Mouse (Mus musculus): Measurements from ENCODE around the gene Nsg1. TPM values are rescaled to one million over a fixed set of nuclear protein-coding genes. Genes with fewer than 3 reads are reported as not detected.

Gene Nsg1
- polyA plus RNA-seq, 1 experiment: 39.7 TPM

DNA sequence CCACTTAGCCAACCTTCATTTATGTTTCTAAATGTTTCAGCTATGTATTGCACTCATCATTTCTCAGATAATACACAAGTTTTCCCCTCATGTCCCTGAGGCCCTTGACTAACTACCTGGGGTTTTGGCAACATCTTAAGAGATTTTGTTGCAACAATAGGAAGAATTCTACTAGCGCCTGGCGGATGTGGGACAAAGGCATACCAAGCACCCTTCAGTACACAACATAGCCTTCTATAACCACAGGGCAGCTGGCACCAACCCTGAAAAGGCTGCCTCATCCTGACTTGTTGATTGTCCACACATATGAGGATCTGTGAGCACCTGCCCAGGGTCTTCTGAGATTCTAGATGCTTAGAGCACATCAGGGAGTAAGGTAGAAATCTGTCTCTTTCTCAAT lies 65.4 kb downstream of the Nsg1 start:
- no peak for TF ChIP-seq USF1 (IDR thresholded peaks at IDR 0.05; ENCODE audit: low read depth)
- TF ChIP-seq CEBPB (IDR thresholded peaks at IDR 0.05; ENCODE audit: low read depth): no peak
- no peak for TF ChIP-seq CTCF (IDR thresholded peaks at IDR 0.05; ENCODE audit: control insufficient read depth, insufficient read depth, insufficient read length)
- no peak for TF ChIP-seq MYOG (IDR thresholded peaks at IDR 0.05; ENCODE audit: control insufficient read depth, extremely low read depth, insufficient read length)
- no peak for TF ChIP-seq MYOD1 (IDR thresholded peaks at IDR 0.05; ENCODE audit: control insufficient read depth, insufficient read length, low read depth)
- TF ChIP-seq FOSL1 (IDR thresholded peaks at IDR 0.05; ENCODE audit: insufficient read depth, low read length, poor library complexity, severe bottlenecking): no peak
- TF ChIP-seq MAX (IDR thresholded peaks at IDR 0.05): no peak
- Histone ChIP-seq H3K79me2 (ENCODE audit: control insufficient read depth, insufficient read depth) (no peaks in the 10 kb centered on the region), H3K36me3 (ENCODE audit: control insufficient read depth, insufficient read depth) (no peaks in the 10 kb centered on the region), H3K27me3 (ENCODE audit: control insufficient read depth, insufficient read depth, insufficient read length) (no peaks in the 10 kb centered on the region), H3ac (ENCODE audit: control insufficient read depth, insufficient read length, low read depth) (no peak overlapping the region), H3K79me3 (ENCODE audit: low read depth) (no peaks in the 10 kb centered on the region), H3K4me3 (ENCODE audit: insufficient read depth, poor library complexity, severe bottlenecking) (no peak overlapping the region)

DNA sequence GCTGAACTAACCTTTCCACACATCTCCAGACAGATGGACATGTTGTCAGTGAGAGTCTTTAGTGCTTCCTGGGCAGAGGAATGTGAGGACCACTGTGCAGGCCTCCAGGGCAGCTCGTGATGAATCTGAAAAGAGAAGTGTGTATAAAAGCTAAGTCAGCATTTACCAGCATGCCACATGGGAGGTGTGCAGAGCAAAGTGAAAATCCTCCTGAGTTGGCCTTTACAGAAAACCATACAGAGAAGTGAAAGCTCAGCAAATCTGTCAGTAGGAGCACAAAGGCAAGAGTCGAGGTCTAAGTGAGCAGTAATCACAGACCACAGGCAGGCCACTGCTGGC lies 67.8 kb downstream of the Nsg1 start:
- H3K27me3 ChIP-seq (ENCODE audit: control insufficient read depth, insufficient read depth, insufficient read length): no peaks in the 10 kb centered on the region
- H3K4me3 ChIP-seq (ENCODE audit: insufficient read depth, poor library complexity, severe bottlenecking): no peak overlapping the region
- peaks cover 8% of the 10 kb centered on the region for H3K79me2 ChIP-seq (ENCODE audit: control insufficient read depth, insufficient read depth)
- H3K36me3 ChIP-seq (ENCODE audit: control insufficient read depth, insufficient read depth): no peaks in the 10 kb centered on the region
- no peak overlapping the region for H3ac ChIP-seq (ENCODE audit: control insufficient read depth, insufficient read length, low read depth)
- H3K79me3 ChIP-seq (ENCODE audit: low read depth): no peaks in the 10 kb centered on the region
- no peak for TF ChIP-seq FOSL1 (IDR thresholded peaks at IDR 0.05; ENCODE audit: insufficient read depth, low read length, poor library complexity, severe bottlenecking)
- TF ChIP-seq CEBPB (IDR thresholded peaks at IDR 0.05; ENCODE audit: low read depth): no peak
- TF ChIP-seq MYOG (IDR thresholded peaks at IDR 0.05; ENCODE audit: control insufficient read depth, extremely low read depth, insufficient read length): no peak
- TF ChIP-seq USF1 (IDR thresholded peaks at IDR 0.05; ENCODE audit: low read depth): no peak
- TF ChIP-seq MYOD1 (IDR thresholded peaks at IDR 0.05; ENCODE audit: control insufficient read depth, insufficient read length, low read depth): no peak
- no peak for TF ChIP-seq MAX (IDR thresholded peaks at IDR 0.05)
- no peak for TF ChIP-seq CTCF (IDR thresholded peaks at IDR 0.05; ENCODE audit: control insufficient read depth, insufficient read depth, insufficient read length)

DNA sequence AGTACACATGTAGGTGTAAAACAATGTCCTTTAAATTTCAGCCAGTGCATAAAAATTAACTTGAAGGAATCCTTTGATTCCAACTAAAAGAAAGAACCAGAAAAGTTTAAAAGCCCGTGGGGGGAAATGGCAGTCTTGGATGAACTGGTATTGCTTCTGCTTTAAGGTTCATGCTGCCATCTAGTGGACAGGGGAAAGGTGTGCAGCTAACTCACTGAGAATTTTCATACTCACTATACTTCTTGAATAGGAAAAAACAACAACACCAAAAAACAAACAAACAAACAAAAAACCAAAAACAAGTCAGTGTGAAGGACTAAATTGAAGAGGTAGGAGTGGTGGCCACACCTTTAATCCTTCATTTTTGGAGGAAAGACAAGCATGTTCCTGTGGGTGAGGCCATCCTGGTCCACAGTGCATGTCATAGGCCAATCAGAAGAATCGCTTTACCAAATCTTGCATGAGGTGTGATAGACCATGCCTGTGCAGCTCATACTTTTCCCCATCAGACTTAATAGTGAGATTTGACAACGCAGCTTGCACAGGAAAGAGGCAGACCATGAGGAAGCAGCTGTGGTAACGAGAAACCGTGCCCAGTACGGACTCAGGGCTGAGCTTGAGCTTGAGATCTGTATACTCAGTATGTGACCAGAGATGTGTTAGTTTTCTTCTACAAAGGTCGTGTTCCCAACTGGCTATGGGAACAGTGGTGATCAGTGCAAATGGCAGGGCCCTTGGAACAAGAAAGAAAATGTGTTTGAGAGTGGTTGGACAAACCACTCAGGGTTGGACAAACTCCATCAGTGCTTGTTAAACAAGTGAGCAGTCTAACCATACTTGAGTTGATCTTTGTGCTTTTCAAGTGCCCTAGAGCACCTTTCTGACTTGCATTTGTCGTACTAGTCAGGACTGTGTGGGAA lies 68.4 kb downstream of the Nsg1 start:
- Histone ChIP-seq H3K4me3 (ENCODE audit: insufficient read depth, poor library complexity, severe bottlenecking) (no peak overlapping the region), H3ac (ENCODE audit: control insufficient read depth, insufficient read length, low read depth) (no peak overlapping the region), H3K79me3 (ENCODE audit: low read depth) (no peaks in the 10 kb centered on the region), H3K27me3 (ENCODE audit: control insufficient read depth, insufficient read depth, insufficient read length) (no peaks in the 10 kb centered on the region), H3K36me3 (ENCODE audit: control insufficient read depth, insufficient read depth) (no peaks in the 10 kb centered on the region), H3K79me2 (ENCODE audit: control insufficient read depth, insufficient read depth) (peaks cover 8% of the 10 kb centered on the region)
- TF ChIP-seq CTCF (IDR thresholded peaks at IDR 0.05; ENCODE audit: control insufficient read depth, insufficient read depth, insufficient read length) (peak; percentile 13), MYOD1 (IDR thresholded peaks at IDR 0.05; ENCODE audit: control insufficient read depth, insufficient read length, low read depth) (no peak)

DNA sequence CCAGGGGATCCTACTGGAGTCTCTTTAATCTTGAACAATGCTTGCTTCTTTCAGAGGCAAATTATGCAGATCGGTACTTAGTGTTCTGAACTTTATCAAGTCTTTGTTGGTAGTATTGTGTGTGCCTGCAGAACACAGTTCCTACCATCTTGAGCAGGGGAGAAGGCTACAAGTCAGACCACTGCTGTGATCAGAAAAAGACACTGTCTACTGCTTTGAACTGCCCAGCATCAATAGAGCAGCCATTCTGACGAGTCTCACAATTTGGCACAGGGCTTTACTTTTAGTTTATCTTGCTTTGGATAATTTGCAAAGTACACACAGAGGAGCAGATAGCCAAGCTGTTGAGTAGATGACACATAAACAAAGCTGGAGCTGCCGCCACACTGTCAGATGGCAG lies 69.1 kb downstream of the Nsg1 start:
- TF ChIP-seq MYOD1 (IDR thresholded peaks at IDR 0.05; ENCODE audit: control insufficient read depth, insufficient read length, low read depth) (no peak), FOSL1 (IDR thresholded peaks at IDR 0.05; ENCODE audit: insufficient read depth, low read length, poor library complexity, severe bottlenecking) (no peak), USF1 (IDR thresholded peaks at IDR 0.05; ENCODE audit: low read depth) (no peak), CTCF (IDR thresholded peaks at IDR 0.05; ENCODE audit: control insufficient read depth, insufficient read depth, insufficient read length) (no peak), MAX (IDR thresholded peaks at IDR 0.05) (no peak), CEBPB (IDR thresholded peaks at IDR 0.05; ENCODE audit: low read depth) (no peak), MYOG (IDR thresholded peaks at IDR 0.05; ENCODE audit: control insufficient read depth, extremely low read depth, insufficient read length) (no peak)
- H3K79me2 ChIP-seq (ENCODE audit: control insufficient read depth, insufficient read depth): peaks cover 8% of the 10 kb centered on the region
- no peak overlapping the region for H3K4me3 ChIP-seq (ENCODE audit: insufficient read depth, poor library complexity, severe bottlenecking)
- no peaks in the 10 kb centered on the region for H3K27me3 ChIP-seq (ENCODE audit: control insufficient read depth, insufficient read depth, insufficient read length)
- no peaks in the 10 kb centered on the region for H3K36me3 ChIP-seq (ENCODE audit: control insufficient read depth, insufficient read depth)
- no peak overlapping the region for H3ac ChIP-seq (ENCODE audit: control insufficient read depth, insufficient read length, low read depth)
- H3K79me3 ChIP-seq (ENCODE audit: low read depth): no peaks in the 10 kb centered on the region

DNA sequence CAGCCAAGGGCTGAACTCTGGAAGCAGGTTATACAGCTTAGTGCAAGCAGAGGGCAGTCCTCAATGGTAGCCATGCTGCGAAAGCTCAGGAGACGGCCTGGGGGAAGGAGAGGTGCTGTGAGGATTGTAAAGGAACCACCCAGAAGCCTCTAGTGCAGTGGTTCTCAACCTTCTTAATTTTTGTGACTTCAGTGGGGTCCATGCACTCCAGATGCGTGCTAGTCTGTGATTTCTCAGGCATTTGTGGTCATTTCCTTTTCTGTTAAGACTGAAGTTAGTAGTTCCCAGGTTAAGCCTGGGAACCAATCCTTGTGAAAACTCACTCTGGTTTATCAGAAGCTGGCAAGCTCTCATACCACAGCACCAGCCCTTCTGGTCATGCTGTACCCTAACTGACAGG lies 69.6 kb downstream of the Nsg1 start:
- TF ChIP-seq USF1 (IDR thresholded peaks at IDR 0.05; ENCODE audit: low read depth) (no peak), MYOG (IDR thresholded peaks at IDR 0.05; ENCODE audit: control insufficient read depth, extremely low read depth, insufficient read length) (no peak), MYOD1 (IDR thresholded peaks at IDR 0.05; ENCODE audit: control insufficient read depth, insufficient read length, low read depth) (no peak), CTCF (IDR thresholded peaks at IDR 0.05; ENCODE audit: control insufficient read depth, insufficient read depth, insufficient read length) (no peak), FOSL1 (IDR thresholded peaks at IDR 0.05; ENCODE audit: insufficient read depth, low read length, poor library complexity, severe bottlenecking) (no peak), CEBPB (IDR thresholded peaks at IDR 0.05; ENCODE audit: low read depth) (no peak), MAX (IDR thresholded peaks at IDR 0.05) (no peak)
- no peaks in the 10 kb centered on the region for H3K36me3 ChIP-seq (ENCODE audit: control insufficient read depth, insufficient read depth)
- H3K4me3 ChIP-seq (ENCODE audit: insufficient read depth, poor library complexity, severe bottlenecking): no peak overlapping the region
- no peaks in the 10 kb centered on the region for H3K27me3 ChIP-seq (ENCODE audit: control insufficient read depth, insufficient read depth, insufficient read length)
- H3K79me2 ChIP-seq (ENCODE audit: control insufficient read depth, insufficient read depth): peaks cover 8% of the 10 kb centered on the region
- no peaks in the 10 kb centered on the region for H3K79me3 ChIP-seq (ENCODE audit: low read depth)
- H3ac ChIP-seq (ENCODE audit: control insufficient read depth, insufficient read length, low read depth): no peak overlapping the region

Other genes starting within 250 kb of the Nsg1 start
- 21.6 TPM for gene Stx18, start 121.2 kb downstream of the Nsg1 start, polyA plus RNA-seq (2012; fragmentation: generic; extraction: Trizol)
- gene Zbtb49, start 60.5 kb upstream of the Nsg1 start, polyA plus RNA-seq (2012; fragmentation: generic; extraction: Trizol): 4.7 TPM
- gene Lyar, start 60.6 kb upstream of the Nsg1 start, polyA plus RNA-seq (2012; fragmentation: generic; extraction: Trizol): 57.3 TPM
- gene Tmem128, start 100.3 kb upstream of the Nsg1 start, polyA plus RNA-seq (2012; fragmentation: generic; extraction: Trizol): 38.3 TPM
- 0.05 TPM for gene Otop1, start 116.1 kb upstream of the Nsg1 start, polyA plus RNA-seq (2012; fragmentation: generic; extraction: Trizol)
- gene Drd5, start 159.5 kb upstream of the Nsg1 start, polyA plus RNA-seq (2012; fragmentation: generic; extraction: Trizol): not detected